Mouse (Mus musculus): ENCODE measurements around the gene Gpbp1l1.
A peak's percentile ranks its signal among the peaks of the same experiment; 100 is the strongest.

Gene Gpbp1l1

DNA sequence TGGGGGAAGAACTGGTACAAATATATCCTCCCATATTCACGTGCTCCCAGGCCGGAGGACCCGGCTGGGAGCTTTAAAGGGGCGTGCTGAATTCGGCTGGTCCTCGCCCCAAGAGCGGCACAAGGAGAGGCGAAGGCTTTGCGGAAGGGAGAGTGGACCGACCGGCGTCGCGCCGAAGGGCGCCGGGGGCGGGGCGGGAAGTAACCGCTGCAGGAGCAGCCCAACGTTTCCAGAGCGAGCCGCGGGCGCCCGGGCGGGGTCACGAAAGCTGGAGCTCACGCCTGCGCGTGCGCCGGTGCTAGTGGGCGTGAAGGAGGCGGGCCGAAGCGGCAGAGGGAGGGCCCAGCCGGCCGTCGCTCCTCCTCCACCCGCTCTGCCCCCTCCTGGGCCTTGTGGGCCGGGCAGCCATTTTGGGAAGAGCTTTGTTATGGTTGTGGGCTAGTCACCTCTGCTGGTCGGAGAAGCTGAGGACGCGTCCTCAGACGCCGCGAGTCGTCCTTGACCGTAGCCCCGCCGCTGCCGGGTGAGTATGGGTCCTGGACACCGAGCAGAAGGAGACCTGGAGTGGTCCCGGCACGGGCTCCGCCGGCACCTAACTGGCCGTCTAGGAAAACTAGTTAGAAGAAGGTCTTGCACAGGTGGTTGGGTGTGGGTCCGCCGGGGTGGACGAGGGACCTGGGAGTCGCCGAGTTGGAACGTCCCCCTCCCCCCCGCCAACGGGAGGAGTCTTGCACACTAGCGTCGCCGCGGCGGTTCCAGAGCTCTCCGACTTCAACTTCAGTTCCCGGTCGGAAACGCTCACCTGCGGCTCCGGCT lies at the start of gene Gpbp1l1:
Gpbp1l1 (plus strand) TSS at position 353 of the 816 bp plus-strand sequence.
- DNase-seq (ENCODE audit: low spot score in 2 of 2) = peak; percentile 98

- no peak for DNase-seq (ENCODE audit: low spot score in 2 of 2)
Observed at GRCm38 (mm10) chr4:116531109-116531508, 26.3 kb upstream of the Gpbp1l1 start.

- DNase-seq (ENCODE audit: low spot score in 2 of 2) = no peak
Observed at GRCm38 (mm10) chr4:116536351-116536750, 21.1 kb upstream of the Gpbp1l1 start.

DNA sequence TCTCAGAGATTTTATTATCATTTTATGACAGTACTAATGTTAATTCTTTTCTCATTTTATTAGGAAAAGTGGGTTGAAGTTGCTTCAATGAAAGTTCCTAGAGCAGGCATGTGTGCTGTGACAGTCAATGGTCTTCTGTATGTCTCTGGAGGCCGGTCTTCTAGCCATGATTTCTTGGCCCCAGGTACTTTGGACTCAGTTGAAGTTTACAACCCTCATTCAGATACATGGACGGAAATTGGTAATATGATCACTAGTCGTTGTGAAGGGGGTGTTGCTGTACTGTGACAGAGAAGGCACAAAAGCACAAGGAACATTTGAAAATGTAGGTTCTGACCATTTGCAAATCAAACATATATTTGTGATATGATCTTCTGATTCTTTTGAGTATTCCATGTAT lies 19.7 kb upstream of the Gpbp1l1 start:
- no peak for DNase-seq (ENCODE audit: low spot score in 2 of 2)

DNA sequence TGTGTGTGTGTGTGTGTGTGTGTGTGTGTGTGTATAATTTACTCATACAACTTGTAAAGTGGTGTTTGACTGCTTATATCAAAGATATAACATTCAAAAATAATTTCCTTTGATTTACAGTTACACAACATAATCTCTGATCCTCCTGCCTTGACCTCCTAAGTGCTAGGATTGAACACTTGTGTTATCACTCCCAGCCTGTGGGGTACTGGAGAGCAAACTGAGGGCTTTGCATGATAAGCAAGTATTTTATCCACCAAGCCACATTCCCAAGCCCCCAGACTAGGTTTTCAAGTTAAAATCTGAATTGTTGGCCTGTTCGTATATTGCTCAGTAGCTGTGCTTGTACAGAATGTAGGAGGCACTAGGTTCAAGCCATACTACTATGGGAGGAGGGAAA lies 7.0 kb upstream of the Gpbp1l1 start:
- no peak for DNase-seq (ENCODE audit: low spot score in 2 of 2)

DNA sequence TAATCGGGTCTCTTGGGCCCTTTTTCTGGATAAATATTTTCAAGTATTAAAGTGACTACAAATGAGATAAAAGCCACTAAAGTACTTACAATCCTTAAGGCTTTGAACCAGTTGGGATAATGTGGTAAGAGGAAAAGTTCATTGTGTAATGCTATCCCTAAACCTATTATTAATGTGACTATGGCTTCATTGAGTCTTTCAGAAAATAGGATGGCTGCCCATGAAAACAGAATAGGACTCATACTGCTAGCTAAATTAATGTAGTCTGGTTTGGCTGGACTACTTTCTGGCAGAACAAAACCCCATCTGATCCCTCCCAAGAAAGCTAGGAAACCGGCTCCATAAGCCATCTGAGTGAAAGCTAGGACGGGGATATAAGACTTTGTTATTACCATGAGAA lies 4.4 kb upstream of the Gpbp1l1 start:
- DNase-seq (ENCODE audit: low spot score in 2 of 2) = no peak

GRCm38 (mm10) chr4:116555413-116556300 lies 1.8 kb upstream of the Gpbp1l1 start, which contains the start of gene Tmem69:
Gene Tmem69, minus strand, starts transcription at chr4:116555936.
- peak; percentile 48 to 76 for DNase-seq (ENCODE audit: low spot score in 2 of 2)

DNA sequence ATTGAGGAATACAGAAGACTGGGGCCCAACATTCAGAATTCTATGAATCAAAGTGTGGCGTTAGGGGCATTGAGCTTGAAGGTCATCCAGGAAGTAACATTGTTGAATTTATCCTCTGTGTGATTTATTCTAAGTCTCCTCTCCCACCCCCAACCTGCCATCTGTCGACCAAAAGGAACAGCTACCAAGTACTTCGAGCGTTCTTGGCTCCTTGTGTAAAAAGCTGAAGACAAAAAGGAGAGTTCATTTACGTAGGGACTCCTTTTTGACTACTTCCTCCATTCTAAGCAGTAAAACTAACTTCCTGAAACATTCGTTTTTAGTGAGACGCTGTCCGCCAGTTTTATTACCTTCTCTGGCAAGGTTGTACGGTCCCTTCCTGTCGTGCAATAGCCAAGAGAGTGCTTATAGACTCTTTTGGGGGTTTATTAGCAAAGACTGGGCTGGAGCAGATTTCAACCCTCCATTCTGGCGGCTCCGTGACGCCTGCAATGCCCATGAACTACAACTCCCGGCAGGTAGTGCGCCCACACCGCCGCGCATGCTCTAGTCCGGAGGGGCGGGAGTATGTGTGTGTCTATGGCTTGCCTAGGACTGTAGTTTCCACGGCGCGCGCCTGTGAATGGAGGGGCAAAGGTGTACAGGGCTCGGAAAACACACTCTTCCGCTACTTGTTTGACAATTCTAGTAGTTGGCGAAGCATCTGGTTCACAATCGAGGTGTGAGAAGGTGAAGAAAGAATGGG lies 725 bp upstream of the Gpbp1l1 start:
- DNase-seq (ENCODE audit: low spot score in 2 of 2) = peak; percentile 85 to 91

- DNase-seq (ENCODE audit: low spot score in 2 of 2) = no peak
Observed at GRCm38 (mm10) chr4:116558151-116558882, 859 bp downstream of the Gpbp1l1 start.

- DNase-seq (ENCODE audit: low spot score in 2 of 2) = no peak
Observed at GRCm38 (mm10) chr4:116595793-116596192, 38.3 kb downstream of the Gpbp1l1 start.

GRCm38 (mm10) chr4:116596379-116596778 lies 38.9 kb downstream of the Gpbp1l1 start, which contains the start of gene Ccdc17:
Gene Ccdc17, plus strand, starts transcription at chr4:116596654.
- DNase-seq (ENCODE audit: low spot score in 2 of 2) = no peak

DNA sequence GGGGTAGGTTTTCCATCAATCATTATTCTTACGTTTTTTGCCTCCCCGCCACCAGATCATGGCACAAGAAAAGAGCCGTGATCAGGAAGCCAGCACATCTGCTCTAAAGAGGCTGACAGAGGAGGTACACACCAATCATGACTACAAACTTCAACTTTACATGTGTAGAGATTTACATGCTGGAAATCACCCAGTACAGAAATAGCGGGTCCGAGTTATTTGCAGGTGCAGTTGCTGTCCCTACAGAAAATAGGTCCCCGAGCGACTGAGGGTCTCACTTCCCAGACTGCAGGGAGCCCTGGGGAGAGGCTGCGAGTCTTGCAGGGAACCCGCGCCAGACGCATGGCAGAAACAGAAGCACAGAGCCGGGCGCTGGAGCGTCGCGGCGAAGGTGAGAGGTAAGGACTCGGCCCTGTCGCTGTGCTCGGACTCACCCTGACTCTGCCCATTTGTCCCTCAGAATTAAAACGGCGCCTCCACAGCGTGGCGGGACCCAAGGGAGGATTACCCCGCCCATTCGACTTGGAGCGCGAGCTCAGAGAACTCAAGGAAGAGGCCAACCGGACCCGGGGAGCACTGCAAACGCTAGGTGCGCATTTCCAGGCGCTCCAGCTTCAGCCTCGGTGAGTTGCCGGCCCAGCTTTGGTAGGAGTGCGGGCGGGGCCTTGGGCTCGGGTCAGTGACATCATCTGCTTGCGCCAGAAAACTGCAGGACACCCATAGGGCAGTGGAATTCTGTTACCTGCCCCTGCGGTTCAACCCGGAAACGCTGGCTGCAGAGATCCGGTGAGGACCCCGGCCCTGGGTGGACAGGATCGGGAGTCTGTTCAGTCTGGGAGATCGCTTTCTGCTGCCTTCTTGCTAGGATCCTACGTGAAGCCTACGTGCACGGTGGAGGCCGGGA lies 39.8 kb downstream of the Gpbp1l1 start:
- peak; percentile 65 to 80 for DNase-seq (ENCODE audit: low spot score in 2 of 2)

GRCm38 (mm10) chr4:116612621-116613020 lies 55.2 kb downstream of the Gpbp1l1 start:
- no peak for DNase-seq (ENCODE audit: low spot score in 2 of 2)

- no peak for DNase-seq (ENCODE audit: low spot score in 2 of 2)
Observed at GRCm38 (mm10) chr4:116615237-116615636, 57.8 kb downstream of the Gpbp1l1 start.

DNA sequence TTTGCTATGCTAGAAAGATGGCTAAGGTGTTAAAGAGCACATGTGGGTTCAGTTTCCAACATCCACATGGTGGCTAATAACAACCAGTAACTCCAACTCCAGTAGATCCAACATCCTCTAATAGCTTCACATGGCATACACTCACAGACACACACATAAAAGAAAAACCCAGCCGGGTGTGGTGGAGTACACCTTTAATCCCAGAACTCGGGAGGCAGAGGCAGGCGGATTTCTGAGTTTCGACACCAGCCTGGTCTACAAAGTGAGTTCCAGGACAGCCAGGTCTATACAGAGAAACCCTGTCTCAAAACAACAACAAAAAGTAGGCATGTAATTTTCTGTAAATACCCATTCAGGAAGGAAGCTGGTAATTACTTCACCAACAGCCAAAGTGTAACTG lies 67.4 kb downstream of the Gpbp1l1 start:
- DNase-seq (ENCODE audit: low spot score in 2 of 2) = no peak

GRCm38 (mm10) chr4:116626658-116627358 lies 69.3 kb downstream of the Gpbp1l1 start:
- peak; percentile 62 to 69 for DNase-seq (ENCODE audit: low spot score in 2 of 2)

- DNase-seq (ENCODE audit: low spot score in 2 of 2) = peak; percentile 75 to 84
Observed at GRCm38 (mm10) chr4:116627359-116627716, 69.9 kb downstream of the Gpbp1l1 start.

DNA sequence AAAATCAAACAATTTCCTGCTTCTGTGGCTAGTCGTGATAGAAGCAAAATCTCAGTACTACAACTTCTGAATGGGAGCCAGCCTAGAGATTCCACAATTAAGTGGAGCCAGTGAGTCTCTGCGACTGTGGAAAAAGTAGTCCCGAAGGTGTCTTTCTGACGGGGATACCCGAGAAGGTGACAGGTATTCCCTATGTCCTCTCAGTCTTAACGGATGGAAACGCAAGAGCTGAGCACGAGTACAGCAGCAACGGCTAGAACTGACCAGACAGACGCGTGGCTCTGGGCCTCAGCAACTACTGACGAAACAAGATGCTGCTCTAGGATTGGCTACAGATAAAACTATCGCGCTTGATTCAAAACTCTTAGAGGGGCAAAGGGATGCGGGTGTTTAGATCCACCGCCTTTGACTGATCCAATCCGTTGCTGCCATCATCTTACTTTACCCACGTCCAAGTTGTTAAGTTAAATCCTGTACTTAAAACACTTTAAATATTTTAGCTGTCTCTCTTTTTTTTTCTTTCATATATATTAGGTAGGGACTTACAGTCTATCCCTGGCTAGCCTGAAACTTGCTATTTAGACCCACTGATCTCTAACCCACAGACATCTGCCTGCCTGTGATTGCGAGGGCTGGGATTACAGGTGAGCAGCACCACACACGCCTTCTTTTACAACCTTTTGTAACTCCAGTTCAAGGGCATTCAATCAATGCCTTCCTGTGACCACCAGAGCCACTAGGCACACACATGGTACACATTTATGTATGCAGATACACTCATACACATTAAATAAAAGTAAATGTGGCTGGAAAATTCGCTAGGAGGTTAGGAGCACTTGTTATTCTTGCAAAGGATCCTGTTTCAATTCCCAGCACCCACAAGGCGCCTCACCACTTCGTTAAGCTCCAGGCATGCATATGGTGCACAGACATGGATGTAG lies 70.5 kb downstream of the Gpbp1l1 start, which contains the start of gene Nasp:
Nasp (minus strand) TSS at position 220 of the 941 bp plus-strand sequence.
- DNase-seq (ENCODE audit: low spot score in 2 of 2) = peak; percentile 32 to 52
